Mouse (Mus musculus): ENCODE measurements at regions not wholly inside any gene's neighbourhood (a gene's known extent, or its start where the extent isn't known, plus 50 kb on each side); places are given as distances from the start of the nearest gene placed in this dataset.

GRCm38 (mm10) chr1:144452141-144452540 is 115.3 kb downstream of the Rgs21 start:
- no peak for DNase-seq (ENCODE audit: low spot score in 2 of 2)

GRCm38 (mm10) chr1:144451731-144452130 is 115.7 kb downstream of the Rgs21 start:
- DNase-seq (ENCODE audit: low spot score in 2 of 2): no peak

GRCm38 (mm10) chr1:144436617-144437016 is 130.8 kb downstream of the Rgs21 start:
- no peak for DNase-seq (ENCODE audit: low spot score in 2 of 2)

- no peak for DNase-seq (ENCODE audit: low spot score in 2 of 2)
Observed at GRCm38 (mm10) chr1:144432816-144433215, 134.7 kb downstream of the Rgs21 start.

GRCm38 (mm10) chr1:144431535-144432276 is 135.8 kb downstream of the Rgs21 start:
- no peak for DNase-seq (ENCODE audit: low spot score in 2 of 2)

GRCm38 (mm10) chr1:144421374-144421773 is 146.1 kb downstream of the Rgs21 start:
- no peak for DNase-seq (ENCODE audit: low spot score in 2 of 2)

- peak; percentile 19 to 27 for DNase-seq (ENCODE audit: low spot score in 2 of 2)
Observed at GRCm38 (mm10) chr1:144406387-144407383, 157.6 kb upstream of the Rgs1 start.

GRCm38 (mm10) chr1:144405724-144406123 is 156.7 kb upstream of the Rgs1 start:
- DNase-seq (ENCODE audit: low spot score in 2 of 2): no peak

- DNase-seq (ENCODE audit: low spot score in 2 of 2): no peak
Observed at GRCm38 (mm10) chr1:144405031-144405430, 156.0 kb upstream of the Rgs1 start.

GRCm38 (mm10) chr1:144379991-144380594 is 131.1 kb upstream of the Rgs1 start:
- DNase-seq (ENCODE audit: low spot score in 2 of 2): no peak

GRCm38 (mm10) chr1:144374121-144374520 is 125.1 kb upstream of the Rgs1 start:
- DNase-seq (ENCODE audit: low spot score in 2 of 2): no peak

- no peak for DNase-seq (ENCODE audit: low spot score in 2 of 2)
Observed at GRCm38 (mm10) chr1:144367492-144367891, 118.5 kb upstream of the Rgs1 start.

GRCm38 (mm10) chr1:144355560-144356310 is 106.7 kb upstream of the Rgs1 start:
- DNase-seq (ENCODE audit: low spot score in 2 of 2): no peak

GRCm38 (mm10) chr1:144355041-144355440 is 106.0 kb upstream of the Rgs1 start:
- no peak for DNase-seq (ENCODE audit: low spot score in 2 of 2)

GRCm38 (mm10) chr1:144353320-144353719 is 104.3 kb upstream of the Rgs1 start:
- no peak for DNase-seq (ENCODE audit: low spot score in 2 of 2)

GRCm38 (mm10) chr1:144343820-144344219 is 94.8 kb upstream of the Rgs1 start:
- no peak for DNase-seq (ENCODE audit: low spot score in 2 of 2)

GRCm38 (mm10) chr1:144343299-144343698 is 94.3 kb upstream of the Rgs1 start:
- DNase-seq (ENCODE audit: low spot score in 2 of 2): no peak

- no peak for DNase-seq (ENCODE audit: low spot score in 2 of 2)
Observed at GRCm38 (mm10) chr1:144337572-144337971, 88.5 kb upstream of the Rgs1 start.

GRCm38 (mm10) chr1:144330365-144331050 is 81.5 kb upstream of the Rgs1 start:
- DNase-seq (ENCODE audit: low spot score in 2 of 2): peak; percentile 67 to 71

GRCm38 (mm10) chr1:144319406-144319805 is 70.4 kb upstream of the Rgs1 start:
- peak; percentile 9 to 29 for DNase-seq (ENCODE audit: low spot score in 2 of 2)

- DNase-seq (ENCODE audit: low spot score in 2 of 2): no peak
Observed at GRCm38 (mm10) chr1:144318289-144318688, 69.2 kb upstream of the Rgs1 start.
